Mouse (Mus musculus): ENCODE results near the gene Ccdc65.
A peak's percentile ranks its signal among the peaks of the same experiment; 100 is the strongest.

Gene Ccdc65

DNA sequence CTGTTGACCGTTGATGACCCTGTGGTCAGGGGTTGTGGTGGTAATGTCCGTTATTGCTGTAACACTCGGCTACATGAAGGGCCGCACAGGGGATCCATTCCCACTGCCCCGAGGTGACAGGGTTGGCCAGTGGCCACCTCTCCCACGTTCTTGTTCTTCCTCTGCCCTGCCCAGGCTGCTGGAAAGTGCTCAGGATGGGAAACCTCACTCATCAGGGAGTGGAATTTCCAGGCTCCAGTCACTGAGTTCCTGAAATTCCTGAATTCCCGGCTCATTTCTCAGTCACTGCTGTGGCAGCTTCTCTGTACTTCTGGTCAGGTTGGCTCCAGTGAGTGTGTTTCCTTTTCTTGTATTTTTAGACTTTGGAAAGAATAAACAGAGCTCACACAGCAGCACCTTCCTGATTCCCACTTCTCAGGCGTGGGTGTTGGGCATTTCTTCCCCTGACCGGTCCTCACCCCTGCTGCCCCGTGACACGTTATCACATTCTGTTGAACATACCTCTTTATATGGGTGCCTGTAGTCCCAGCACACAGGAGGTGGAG is 15.8 kb upstream of the Ccdc65 start:
- peak; percentile 44 to 76 for DNase-seq (ENCODE audit: low spot score in 2 of 2)

DNA sequence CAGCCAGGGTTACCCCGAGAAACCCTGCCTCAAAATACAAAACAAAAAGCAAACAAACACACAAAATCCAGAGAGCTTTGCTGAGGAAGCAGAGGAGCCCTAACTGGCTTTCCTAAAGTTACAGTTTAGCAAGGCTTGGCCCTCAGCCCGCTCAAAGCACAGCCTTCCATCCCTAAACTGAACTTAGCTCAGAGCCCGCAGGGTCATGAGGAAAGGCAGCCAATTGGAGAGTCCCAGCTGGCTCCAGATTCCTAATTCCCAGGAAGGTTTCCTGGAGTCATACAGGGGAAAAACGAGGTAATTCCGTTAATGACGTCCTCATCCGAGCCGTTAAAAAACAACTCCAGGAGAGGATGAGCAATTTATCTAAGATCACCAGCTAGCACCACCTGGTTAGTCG is 12.3 kb upstream of the Ccdc65 start:
- DNase-seq (ENCODE audit: low spot score in 2 of 2), result peak; percentile 41 to 48

DNA sequence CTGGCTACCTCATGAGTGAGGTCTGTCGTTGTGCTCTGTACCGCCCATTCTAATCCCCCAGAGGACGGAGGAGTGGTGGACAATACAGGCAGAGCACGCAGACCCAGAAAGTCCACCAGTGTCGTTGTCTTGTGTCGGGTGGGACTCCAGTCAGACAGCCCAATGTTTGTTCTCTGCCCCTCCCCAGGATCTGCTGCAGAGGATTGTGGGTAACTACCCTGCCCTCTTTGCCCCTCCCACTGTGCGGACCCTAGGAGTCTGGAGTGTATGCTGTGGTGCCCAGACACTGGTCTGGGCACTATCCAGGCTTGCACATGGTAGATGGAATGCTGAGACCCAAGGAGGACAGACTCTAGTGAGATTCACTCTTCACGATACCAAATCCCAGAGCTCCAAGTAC is 11.8 kb upstream of the Ccdc65 start:
- no peak for DNase-seq (ENCODE audit: low spot score in 2 of 2)

DNA sequence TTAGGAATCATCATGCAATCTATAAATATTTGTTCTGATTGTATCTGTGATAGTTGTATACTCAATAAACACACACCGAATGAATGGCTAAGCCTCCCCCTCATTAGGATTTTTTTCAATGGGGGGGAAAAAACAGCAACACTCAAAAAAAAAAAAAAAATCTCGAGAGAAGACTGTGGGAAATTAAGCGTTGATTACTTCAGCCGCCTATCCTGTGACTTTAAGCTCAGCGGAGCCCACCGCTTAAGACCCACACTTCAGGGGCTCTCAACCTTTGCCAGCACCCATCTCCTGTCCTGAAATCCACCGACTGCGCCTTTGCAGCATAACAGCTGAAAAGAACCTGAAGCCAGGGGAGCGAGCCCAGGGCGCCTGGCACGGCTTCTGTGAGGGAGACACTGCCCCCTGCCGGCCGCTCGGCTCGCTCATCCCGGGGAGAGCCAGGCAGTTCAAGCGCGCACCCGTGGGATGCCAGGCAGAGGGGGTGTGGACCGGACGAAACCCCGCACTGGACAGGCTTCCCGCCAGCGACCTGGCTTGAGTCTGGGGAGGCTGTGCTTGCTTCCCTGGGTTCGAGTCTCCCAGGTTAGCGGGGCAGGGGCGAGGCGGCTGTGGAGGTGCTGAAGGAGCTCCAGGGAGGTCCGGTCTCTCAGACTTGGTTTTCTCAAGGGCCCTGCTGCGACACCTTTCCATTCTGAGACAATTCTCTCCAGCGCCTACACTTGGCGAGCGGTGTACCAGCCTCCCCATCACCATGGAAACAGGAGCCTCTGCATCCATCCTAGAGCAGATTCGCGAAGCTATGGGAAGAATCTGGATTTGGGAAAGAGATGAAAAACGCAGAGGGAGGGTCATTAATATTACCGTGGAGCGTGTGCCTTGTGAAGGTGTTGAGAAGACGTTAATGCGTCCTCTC is 8.6 kb upstream of the Ccdc65 start:
- peak; percentile 73 to 79 for DNase-seq (ENCODE audit: low spot score in 2 of 2)

DNA sequence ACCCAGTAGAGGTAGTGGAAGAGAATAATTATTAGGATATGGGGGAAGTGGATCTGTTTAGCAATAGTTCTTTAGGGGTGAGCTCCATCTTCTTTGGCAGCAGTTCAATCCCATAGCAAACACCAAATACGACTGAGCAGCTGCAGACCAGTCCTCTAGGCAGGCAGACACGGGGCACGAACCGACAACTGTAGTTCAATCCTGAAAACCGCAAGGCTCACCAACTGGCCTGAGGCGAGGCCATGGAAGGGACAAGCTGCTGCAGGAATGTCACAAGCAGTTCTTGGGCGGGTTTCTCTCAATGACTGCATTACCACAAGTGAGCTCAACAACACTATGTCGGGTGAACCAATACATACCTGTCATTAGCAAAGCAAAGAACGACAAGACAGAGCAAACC is 3.7 kb upstream of the Ccdc65 start:
- no peak for DNase-seq (ENCODE audit: low spot score in 2 of 2)

DNA sequence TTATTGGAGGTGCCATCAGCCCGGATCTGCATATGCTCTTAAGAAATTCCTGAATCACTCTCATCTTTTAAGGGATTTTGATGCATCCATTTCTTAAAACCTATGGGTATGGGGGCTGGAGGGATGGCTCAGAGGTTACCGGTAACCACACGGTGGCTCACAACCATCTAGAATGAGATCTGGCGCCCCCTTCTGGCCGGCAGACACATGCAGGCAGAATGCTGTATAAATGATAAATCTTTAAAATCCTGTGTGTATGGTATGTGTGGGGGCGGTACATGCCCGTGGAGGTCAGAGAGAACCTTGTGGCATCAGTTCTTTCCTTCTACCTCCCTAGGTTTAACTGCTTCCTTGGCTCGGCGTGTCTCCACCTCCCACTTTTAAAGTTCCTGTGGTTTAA is 2.4 kb downstream of the Ccdc65 start:
- peak in 1 of 2 experiments; percentile 22 for DNase-seq (ENCODE audit: low spot score in 2 of 2)

DNA sequence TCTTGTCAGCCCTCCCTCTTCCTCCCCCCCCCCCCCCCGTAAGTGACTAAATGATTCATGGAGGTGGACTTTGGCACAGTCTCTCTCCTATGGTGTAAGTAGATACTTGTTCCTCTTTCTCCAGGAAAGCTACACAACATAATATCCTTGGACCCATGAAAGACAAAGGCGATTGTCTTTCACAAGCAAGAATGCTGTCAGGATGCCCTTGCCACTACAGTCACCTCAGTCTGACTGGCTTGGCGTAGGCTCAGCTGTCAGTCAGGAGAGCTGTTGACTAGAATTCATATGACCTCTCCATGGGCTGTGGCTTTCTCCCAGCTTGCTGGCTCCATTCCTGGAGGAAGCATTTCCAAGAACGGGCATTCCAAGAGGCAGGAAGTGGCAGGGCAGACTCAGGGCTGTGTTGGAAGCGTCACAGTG is 6.2 kb downstream of the Ccdc65 start:
- DNase-seq (ENCODE audit: low spot score in 2 of 2), result peak; percentile 41 to 60

DNA sequence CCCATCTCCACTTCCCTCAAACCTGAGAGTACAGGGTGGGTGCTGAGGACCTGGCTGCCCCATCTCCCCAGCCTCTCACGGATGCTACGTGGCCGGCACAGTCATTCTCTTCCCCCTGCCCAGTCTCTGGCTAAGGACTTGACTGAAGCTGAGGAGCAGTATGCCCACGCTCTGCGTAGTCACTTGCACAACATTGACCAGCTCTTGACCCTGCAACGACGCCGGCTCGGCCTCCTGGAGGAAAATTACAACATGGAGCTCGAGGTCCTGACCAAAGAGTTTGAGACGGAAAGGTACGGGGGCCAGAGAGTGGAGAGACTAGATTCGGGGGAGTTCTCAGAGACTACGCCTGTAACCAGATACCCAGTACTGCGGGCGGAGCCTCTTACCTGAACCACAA is 9.3 kb downstream of the Ccdc65 start:
- DNase-seq (ENCODE audit: low spot score in 2 of 2), result no peak

DNA sequence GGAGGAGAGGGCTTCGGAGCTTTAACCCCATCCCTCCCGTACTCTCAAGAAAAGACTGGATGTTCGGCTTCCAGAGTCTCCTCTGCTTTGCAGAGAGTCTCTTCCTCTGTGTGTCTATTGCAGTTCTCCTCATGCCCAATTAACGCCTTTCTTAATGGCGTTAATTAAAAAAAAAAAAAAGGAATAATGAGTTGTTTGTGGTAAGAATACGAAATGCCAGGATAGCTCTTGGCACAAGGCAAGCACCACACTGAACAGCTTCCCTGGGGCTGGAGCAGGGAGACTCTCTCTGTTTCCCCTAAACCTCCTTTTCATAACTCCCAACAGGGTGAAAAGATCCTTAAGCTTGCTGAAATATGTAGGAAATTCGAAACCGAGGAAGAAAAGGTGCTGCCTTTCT is 14.2 kb downstream of the Ccdc65 start:
- no peak for DNase-seq (ENCODE audit: low spot score in 2 of 2)

DNA sequence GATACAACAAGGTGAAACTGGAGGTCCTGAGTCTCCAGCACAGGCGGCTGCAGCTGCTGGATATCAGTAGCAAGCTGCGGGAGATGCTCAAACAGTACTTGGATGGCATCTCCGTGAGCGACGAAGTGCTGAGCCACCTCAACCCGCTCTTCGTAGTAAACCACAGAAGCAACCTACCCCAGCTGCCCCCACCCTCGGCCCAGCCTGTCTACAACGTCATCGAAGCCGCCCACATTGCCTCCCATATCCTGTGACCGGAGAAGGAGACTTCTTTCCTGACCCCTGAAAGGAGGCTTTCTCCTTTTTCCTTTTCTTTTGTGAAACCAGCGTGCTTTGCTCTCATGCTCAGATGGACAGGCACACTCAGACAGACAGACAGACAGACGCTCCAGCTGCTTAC is 14.8 kb downstream of the Ccdc65 start:
- no peak for DNase-seq (ENCODE audit: low spot score in 2 of 2)

DNA sequence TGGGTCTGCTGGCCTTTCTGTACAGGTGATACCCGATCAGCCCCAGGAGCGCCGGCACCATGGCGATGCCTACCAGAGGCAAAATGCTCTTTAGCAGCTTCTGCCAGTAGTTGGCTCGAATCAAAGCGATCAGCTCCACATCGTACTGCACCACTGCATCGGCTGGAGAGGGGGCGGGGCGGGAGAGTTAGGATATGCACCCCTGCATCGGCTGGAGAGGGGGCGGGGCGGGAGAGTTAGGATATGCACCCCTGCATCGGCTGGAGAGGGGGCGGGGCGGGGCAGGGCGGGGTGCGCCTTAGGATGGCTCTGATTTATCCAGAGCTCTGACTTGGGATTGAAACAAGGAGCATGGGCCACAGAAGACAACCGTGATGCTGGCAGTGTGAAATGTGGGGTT is 16.4 kb downstream of the Ccdc65 start:
- DNase-seq (ENCODE audit: low spot score in 2 of 2), result no peak

DNA sequence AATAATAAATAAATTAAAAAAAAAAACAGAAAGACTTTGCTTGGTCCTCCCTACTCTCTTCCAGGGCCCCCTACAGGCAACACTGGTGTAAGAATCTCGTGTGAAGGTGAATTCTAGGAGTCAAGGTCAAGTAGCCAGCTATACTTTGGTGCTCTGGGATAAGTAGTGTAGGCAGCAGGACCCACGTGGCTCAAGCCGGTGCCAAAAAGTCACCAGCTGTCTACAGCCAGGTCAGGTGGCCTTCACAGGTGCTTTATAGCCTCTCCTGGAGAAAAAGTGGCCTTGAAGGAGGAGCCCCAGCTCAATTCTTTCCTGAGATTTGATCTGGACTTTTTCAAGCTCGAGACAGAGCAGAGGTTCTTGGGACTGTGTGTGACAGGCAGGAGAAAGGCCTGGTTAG is 18.1 kb downstream of the Ccdc65 start:
- no peak for DNase-seq (ENCODE audit: low spot score in 2 of 2)

DNA sequence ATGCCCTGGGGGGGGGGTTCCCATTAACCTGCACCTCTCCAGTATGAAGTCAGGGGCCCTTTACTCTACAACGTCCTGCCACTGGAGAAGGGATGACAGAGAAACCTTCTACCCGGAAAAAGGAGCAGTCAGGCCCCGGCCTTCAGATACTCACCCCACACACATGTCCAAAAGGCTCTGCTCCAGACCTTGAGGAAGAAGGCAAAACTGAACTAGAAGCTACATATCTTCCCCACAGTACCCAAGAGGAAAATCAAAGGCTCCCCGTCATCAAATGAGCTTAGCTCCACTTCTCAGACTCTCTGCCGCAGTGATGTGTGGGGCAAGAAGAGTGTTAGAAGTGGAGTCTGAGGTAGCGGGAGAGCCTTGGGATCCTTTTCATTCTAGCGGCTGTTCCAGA is 18.7 kb downstream of the Ccdc65 start:
- no peak for DNase-seq (ENCODE audit: low spot score in 2 of 2)

DNA sequence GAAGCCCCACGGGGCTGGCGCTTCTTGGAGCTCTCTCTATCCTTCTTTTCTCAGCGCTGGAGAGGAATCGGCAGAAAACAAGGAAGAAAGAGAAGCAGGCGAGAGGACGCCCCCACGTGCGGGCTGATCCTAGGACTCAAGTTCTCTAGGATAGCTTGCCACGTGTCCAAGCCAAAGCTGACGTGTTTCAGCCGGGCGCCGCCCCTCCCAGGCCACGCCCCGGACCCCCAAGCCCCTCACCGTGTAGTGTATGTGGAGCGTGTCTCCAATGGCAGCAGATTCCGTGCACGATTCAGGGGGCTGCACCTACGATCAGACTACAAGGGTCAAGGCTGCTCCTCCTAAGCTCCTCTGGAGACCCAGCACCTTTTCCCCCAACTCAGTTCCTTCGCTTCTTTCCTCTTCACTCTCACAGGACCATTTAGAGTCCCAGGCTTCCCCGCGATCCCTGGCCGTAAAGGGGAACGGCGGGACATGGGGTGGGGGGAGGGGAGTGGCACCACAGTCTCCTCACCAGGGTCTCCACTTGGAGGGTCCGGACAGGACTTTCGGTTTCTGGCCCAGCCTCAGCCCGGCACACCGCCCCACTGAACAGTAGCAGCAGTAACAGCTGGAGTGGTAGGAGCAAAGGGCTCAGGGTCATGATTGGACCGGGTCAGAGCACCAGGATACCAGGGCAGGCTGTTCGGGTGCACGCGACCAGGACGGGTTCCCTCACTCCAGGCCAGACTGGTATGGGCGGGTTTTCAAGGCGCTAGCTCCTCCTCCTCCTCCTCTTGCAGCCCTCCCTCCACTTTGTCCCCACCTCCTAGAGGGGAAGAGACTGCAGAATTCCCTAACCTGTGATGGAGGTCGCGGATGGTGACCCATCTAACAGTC is 19.7 kb downstream of the Ccdc65 start, which contains the start of gene Fkbp11:
Fkbp11 (minus strand) TSS at position 756 of the 879 bp plus-strand sequence.
- DNase-seq (ENCODE audit: low spot score in 2 of 2), result peak; percentile 53 to 54

DNA sequence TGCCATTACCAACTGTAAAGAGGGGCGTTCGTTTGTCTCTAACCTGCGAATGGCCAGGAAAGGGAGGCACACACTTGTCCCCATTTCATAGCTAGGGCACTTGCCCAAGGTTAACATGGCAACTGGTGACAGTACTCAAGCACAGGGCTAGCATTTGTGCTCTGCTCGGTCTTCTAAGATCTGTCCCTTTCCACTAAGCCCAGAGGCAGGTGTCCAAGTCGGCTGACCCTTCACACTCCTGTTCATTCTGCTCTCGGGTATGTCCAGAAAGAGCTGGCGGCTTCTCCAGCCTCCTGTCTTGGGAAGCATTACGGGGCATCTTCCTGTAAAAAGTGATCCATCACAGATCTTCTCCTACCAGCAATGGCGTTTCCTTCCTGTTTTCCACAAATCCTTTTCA is 20.4 kb downstream of the Ccdc65 start:
- no peak for DNase-seq (ENCODE audit: low spot score in 2 of 2)

DNA sequence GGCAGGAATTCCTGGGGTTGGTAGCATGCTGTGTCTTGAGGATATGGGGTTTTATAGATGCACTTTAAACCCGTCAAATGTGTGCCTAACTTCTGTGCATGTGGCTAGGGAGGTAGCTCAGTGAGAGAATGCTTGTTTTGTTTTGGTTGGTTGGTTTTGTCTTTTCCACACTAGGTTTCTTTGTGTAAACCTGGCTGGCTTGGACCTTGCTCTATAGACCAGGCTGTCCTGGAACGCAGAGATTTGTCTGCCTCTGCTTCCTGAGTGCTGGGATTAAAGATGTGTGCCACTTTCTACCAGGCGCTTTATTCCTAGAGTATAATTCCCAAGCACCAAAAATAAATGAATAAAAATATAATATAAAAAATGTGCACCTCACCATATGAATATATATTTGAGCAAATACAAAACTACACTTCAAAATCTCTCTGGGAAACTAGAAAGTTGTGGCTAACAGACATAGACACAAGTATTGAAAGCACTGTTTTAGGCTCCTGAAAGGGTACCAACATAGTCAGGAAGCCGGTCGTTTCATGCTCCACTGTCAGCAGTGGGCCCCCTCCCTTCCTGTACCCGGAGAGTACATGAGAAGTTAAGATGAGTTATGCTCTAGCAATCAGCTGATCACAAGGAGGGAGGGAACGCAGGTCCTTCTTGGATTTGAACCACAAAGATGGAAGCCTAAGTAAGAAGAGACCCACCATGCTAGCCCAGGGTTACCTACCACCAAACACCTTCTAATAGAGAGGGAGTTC is 22.0 kb downstream of the Ccdc65 start:
- no peak for DNase-seq (ENCODE audit: low spot score in 2 of 2)

DNA sequence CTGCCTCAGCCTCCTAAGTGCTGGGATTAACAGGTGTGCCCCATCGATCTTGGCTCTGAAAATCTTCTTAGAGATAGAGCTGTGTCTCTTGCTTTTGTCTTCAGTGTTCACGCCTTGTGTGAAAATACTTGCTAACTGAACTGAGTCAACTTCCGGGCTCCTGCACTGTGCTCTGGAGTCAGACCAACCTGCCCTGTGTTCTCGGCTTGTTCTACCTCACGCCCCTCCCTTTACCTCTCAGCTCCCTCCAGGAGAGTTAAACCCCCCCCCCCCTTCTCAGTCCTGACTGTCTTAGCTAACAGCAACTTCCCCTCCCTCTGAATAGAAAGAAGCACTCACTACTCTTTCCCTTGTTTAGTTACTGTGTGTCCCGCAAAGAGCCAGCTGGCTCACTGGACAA is 22.8 kb downstream of the Ccdc65 start:
- DNase-seq (ENCODE audit: low spot score in 2 of 2), result no peak

DNA sequence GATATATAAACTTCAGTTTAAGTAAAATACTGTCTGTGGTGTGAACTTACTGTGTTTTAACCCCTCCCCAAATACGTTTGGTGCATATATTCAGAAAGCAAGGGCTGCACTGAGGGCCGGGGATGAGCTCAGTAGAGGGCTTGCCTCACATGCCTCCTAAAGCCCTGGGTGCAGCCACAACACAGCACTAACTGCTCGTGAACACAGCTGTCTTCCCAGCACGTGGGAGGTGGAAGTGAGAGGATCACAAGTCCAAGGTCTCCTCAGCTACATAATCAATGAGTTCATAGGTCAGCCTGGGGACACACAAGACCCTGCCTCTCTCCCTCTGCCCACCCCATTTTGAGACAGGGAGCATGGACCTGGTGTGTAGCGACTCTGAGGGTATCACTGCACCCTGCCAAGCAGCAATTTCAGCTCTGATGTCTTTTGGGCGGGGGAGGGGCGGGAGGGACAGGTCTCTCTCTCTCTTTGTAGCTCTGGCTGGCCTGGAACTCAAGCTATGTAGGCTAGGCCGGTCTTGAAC is 24.1 kb downstream of the Ccdc65 start:
- no peak for DNase-seq (ENCODE audit: low spot score in 2 of 2)

DNA sequence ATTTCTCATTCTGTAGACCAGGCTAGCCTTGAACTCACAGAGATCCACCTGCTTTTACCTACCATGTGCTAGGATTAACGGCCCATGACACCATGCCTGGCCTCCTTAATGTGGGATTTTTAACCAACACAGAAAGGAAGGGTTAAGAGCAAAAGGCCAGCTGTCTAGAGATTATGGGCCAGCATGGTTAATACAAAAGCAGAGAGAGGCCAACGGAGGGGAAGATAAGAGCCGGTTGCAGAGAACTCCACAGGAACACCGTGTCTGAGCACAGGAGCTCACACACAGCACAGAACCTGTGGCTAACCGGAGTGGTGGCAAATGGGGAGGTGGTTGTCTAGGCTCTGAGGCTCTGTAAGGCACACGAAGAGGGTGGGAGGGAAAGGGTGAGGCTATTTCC is 25.4 kb downstream of the Ccdc65 start:
- DNase-seq (ENCODE audit: low spot score in 2 of 2), result no peak

DNA sequence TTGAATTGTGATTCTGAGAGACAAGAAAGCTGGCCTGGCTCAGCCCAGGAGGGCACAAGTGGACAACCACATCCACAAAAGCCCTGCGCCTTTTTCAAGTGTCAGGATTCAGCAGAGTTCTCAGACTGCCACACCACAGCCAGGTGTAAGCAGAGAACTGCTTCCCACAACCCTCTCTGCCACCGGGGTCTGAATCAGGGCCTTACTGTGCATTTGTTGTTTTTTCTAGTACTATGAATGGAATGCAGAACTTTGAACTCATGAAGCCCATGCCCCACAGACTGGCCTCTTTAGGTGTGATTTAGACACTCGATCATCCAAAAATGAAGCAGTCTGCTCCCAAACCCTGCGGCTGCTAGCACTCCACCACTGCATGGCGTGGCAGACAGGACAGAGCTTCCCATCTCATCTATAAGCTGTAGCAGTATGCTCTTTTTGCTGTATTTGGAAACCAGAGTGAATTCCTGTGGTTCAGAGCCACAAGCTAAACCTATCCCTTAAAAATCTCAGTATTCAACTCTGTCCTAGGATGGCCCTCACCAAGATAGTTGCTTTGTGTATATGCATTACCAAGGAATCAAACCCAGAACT is 26.1 kb downstream of the Ccdc65 start:
- no peak for DNase-seq (ENCODE audit: low spot score in 2 of 2)

DNA sequence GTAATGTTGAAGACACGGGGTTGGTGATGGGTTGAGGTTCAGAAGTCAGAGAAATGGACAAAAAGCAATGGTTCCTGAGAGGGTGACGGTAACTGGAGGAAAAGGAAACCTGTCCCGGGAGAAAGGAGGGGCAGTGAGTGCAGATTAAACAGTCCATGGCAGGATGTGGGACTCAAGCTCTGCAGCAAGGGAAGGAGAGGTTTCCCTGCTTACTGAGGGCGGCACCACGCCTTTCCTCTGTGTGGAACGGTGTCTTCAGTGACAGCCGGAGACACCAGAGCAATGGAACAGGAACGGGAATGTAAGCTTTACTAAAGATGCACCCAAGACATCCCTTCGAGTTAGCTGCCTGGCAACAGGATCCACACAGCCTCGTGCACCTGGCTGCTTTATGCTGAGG is 28.5 kb downstream of the Ccdc65 start:
- DNase-seq (ENCODE audit: low spot score in 2 of 2), result no peak
